Mouse (Mus musculus): Measurements from ENCODE around the gene Col6a1.
"Not testable (repeated sequence)": the region's sequence is repeated elsewhere in the genome, so short reads cannot be mapped to it uniquely, and the experiment has no call there.

Gene Col6a1

DNA sequence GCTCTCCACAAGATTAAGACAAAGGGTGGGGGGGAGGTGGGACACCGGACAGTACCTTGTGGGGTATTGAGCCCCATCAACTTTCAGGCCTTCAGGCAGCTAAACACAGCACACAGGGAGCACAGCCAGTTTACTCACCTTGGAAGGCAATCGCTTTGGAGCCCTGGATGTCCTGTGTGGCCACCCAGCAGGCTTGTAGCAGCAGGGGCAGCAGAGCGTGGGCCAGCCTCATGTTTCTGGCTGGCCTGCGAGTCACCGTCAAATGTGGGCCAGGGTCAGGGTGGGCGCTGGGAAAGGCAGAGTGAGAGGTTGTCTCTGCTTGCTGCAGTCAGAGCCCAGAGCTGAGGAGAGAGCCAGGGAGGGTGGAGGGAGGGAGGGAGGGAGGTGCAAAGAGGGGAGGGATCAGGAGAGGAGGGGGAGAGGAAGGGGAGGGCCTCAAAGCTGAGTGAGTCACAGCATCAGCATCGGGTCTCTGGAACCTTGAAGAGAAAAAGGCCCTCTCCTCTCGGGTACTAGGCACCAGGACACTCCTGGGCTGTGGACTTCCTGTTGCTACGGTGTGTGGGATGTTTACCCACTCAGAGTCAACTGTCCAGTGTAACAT is at the start of gene Col6a1:
Col6a1 (minus strand) TSS at position 487 of the 604 bp plus-strand sequence.
- peak; percentile 49 for DNase-seq (ENCODE audit: low spot score)

DNA sequence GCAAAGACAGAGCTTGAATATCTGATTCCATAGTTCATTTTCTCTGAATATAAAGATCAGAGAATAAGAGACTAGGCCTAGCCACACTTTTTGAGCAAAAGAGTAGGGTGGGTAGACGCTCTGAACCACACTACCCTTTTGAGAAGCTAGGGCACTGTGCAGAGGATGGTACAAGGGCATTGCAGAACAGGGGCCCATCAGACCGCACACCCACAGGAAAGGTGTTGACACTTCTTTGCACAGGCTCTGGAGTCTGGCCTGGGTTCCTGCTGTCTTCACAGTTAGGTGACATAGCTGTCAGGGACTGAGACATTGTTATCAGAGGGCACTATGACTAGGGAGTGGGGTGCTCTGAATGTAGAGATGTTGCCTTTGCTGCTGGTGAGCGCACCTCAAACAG is 45.7 kb upstream of the Col6a1 start:
- DNase-seq (ENCODE audit: low spot score): no peak

DNA sequence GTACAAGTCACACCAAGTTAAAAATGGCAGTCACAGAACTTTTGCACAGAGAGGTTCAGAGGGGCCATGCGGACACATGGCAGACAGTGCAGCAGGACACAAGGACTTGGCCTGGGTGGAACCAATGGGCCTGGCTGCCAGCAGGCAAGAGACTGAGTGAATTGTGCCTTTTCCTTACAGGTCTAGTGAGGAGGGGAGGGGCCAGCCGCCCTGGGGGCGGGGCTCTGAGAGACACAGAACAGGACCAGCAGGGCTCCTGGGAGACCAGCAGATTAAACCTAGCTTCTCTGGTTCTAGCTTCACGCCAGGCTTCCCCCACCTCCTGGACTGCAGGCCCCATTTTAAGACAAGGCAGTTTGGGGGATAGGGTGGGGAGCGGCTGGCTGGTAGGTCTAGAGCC is 45.1 kb upstream of the Col6a1 start:
- no peak for DNase-seq (ENCODE audit: low spot score)

GRCm38 (mm10) chr10:76769581-76769980 is 43.6 kb upstream of the Col6a1 start:
- no peak for DNase-seq (ENCODE audit: low spot score)

DNA sequence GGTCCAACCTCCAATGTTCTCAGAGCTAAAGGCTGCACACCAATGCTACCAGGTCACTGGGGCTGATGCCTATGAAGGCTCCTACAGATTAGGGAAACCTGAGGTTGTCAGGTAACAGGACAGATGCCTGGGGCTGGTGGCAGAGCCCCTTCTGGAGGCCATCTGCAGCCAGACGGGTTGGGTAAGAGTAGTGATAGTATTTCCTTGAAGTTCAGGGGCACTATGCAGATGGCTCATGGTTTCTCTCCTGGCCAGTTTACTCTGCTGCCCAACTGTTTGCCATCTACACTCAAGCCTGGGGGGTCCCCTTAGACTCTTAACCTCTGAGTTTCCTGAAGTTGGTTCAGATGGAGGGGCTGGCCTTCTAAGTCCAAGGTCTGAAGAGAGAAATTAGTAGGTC is 40.2 kb upstream of the Col6a1 start:
- DNase-seq (ENCODE audit: low spot score): no peak

- DNase-seq (ENCODE audit: low spot score): no peak
These were observed 39.0 kb upstream of the Col6a1 start for GRCm38 (mm10) chr10:76764927-76765326.

DNA sequence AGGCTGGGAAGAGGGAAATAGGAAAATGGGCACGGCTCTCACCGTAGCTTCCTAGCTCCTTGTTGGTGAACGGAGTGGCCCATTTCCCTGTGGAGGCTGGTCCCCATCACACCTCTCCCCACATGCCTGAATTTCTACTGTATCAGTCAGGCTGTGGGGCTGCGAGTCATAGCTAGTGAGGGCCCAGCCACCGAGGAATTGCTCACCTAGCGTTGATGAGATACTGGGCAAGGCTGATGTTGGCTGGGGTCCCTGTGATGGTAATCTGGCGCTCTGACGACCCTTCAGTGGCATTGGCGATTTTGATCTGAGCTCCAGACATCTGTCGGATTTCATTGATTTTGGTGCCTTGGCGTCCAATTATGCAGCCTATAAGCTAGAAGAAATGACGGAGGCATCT is 37.0 kb upstream of the Col6a1 start:
- DNase-seq (ENCODE audit: low spot score): no peak

DNA sequence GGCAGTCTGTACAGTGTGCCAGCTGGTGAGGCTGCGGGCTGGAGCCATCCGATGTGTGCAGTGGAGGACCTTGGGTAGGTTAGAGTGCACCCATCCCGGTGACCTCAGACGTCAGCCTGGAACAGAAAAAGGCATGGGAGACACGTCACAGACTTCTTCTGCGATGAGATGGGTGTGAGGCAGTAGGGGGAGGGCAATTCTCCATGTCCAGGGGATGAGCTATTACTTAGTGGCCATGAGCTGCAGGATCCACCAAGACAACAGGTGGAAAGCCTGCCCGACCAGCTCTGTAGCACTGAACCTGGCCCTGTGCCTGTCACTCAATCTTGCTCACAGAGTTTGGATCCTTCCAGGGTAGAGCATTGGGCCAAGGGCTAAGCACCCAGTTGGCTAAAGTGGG is 36.4 kb upstream of the Col6a1 start:
- peak; percentile 15 for DNase-seq (ENCODE audit: low spot score)

GRCm38 (mm10) chr10:76759878-76760277 is 33.9 kb upstream of the Col6a1 start:
- DNase-seq (ENCODE audit: low spot score): no peak

DNA sequence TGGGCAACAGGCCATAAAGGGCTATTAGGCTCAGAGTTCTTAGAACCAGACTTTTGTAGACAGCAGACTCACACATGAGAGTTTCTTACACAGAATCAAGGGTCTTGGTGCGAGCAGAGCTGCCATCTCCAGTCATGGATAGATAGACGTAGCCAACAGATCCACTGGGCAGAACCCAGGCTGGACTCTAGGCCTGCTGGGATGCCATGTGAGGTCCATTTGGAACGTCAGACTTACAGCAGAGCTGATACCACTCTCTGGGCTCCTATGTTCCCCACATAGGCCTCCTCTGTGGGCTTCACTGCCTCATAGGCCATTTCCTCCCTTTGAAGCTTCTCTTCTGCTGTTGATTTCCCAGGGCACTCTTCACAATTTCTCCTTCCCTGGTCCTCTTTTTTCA is 27.7 kb upstream of the Col6a1 start:
- no peak for DNase-seq (ENCODE audit: low spot score)

DNA sequence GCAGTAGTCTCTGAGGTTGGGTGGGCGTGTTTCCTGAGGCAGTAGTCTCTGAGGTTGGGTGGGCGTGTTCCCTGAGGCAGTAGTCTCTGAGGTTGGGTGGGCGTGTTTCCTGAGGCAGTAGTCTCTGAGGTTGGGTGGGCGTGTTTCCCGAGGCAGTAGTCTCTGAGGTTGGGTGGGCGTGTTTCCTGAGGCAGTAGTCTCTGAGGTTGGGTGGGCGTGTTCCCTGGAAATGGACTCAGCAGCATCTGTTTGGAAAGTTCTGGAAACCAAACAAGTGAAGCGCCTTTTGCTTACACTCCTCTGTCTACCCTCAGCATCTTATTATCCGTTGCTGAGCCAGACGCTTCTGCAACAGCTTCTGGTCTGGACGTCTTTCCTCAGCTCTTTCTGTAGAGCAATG is 18.3 kb upstream of the Col6a1 start:
- not testable (repeated sequence) for DNase-seq (ENCODE audit: low spot score)

- no peak for DNase-seq (ENCODE audit: low spot score)
These were observed 10.8 kb upstream of the Col6a1 start for GRCm38 (mm10) chr10:76736764-76737163.

- DNase-seq (ENCODE audit: low spot score): peak; percentile 45
These were observed 9.0 kb upstream of the Col6a1 start for GRCm38 (mm10) chr10:76734979-76735378.

- DNase-seq (ENCODE audit: low spot score): no peak
These were observed 7.7 kb upstream of the Col6a1 start for GRCm38 (mm10) chr10:76733677-76734068.

GRCm38 (mm10) chr10:76732881-76733676 is 7.1 kb upstream of the Col6a1 start:
- DNase-seq (ENCODE audit: low spot score): peak; percentile 47

DNA sequence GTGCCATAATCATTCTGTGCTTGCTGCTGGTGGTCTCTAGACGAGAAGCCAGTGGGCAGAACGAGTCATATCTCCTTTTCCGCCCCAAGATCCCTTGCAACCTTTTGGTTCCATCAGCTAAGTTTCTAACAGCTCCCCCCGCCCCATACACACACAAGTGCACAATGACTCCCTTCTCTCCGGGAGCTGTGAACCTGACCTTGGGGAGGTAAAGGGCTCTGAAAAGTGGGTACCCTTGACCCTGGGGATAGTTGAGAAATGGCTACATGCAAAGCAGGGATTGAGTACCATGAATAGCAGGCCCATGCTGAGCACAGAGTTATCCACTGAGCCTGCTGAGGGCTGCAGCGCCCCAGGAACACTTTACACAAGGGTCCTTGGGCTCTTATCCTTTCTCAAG is 6.4 kb upstream of the Col6a1 start:
- no peak for DNase-seq (ENCODE audit: low spot score)

GRCm38 (mm10) chr10:76731621-76732239 is 5.8 kb upstream of the Col6a1 start:
- DNase-seq (ENCODE audit: low spot score): peak; percentile 75

DNA sequence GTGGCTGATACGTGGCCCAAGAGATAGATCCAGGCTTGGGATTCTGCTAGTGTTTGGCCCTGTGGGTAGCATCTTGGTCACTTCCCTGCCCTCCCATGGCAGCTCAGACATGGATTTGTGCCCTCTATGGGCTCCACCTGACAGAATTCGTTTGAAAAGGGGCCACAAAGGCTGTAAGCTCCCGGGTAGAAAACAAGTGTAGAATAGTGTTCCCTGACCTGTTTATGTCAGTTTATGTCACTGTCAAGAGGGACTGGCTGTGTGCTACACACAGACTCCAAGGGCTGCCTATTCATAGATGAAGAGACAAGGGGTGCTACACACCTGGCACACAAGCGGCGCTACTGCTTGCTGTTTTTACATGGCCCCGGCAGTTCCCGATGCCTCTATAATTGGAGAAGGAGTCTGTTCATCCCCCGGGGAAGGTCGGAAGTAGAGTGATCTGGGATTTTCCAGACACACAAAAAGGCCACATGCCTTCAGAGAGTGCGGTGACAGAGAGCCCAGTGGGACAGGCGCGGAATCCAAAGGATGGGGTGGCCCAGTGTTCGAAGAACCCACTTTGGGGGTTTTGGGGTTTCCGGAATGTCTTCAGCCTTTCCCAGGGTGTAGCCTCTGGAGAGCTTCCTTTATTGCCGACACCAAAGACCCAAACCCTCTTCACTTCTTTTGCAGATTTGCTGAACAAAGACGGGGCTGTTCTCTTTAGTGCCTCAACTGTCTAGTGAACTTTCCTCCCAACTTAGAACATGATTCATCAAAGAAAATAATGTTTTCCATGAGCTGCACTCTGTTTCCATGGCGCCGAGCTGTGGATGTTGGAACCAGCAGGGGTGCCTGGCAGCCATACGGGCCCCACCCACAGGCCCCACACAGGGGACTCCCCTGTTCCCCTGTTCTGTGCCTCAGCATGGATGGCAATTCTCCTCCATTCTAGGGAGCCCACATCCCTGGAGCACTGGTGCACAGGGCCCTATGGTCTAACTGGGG is 4.0 kb upstream of the Col6a1 start:
- DNase-seq (ENCODE audit: low spot score): no peak

DNA sequence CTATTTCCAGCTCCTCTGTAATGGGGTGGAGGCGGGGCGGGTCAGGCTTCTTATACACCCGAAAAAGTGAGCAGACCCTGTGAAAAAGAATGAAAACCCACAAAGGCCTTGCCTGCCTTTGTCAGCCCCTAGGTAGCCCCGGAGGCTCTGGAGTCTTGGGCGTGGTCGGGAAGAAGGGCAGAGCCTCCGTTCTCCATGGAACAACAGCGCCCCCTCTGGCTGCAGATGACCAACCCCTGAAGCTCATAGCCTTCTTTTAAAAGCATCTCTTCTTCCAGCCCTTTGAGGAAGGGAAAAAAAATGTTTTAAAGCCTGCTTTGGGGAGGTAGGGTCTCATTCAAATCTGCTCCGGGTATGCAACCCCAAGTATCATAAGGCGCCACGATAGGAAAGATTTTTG is 2.4 kb upstream of the Col6a1 start:
- DNase-seq (ENCODE audit: low spot score): peak; percentile 56

DNA sequence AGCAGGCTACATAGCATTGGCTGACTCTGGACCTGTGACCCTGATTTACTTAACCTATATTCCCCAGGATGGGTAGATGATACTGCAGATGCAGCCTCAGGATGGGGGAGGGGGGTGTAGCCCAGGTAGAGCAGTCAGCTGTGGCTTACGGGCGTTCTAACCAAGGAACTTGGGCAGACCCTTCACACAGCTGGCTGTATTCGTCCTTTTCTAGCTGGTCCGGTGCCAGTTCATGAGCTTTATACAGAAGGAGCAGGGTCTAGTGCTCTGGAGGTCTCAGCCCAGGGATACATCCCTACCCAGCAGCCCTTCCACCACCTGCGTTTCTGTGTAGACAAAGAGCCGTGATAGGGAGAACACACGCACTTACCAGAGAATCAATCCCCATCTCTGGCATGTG is 1.3 kb upstream of the Col6a1 start:
- no peak for DNase-seq (ENCODE audit: low spot score)

DNA sequence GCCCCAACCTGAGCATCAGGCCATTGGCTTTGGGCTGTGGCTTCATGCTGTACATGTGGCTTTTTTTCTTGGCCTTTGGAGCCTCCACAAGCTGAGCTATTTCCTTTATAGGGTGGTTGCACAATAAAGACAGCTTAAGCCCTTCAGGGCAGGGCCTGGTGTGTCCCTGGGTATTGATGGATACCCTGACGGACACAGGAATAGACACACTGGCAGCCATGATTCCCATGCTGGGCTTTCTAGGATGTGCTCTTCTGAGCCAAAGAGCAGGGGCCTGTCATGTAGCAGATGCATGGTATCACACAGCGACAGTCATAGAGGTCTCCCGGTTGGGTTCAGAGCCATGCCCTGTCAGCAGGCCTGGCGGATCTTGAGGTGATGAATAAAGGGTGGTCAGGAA is 898 bp upstream of the Col6a1 start:
- no peak for DNase-seq (ENCODE audit: low spot score)

GRCm38 (mm10) chr10:76725097-76725496 is 871 bp downstream of the Col6a1 start:
- DNase-seq (ENCODE audit: low spot score): no peak

All from ovary, adult 18-20 months (tissue).